Mouse (Mus musculus): Measurements from ENCODE around the gene Psen2. TPM values are rescaled to one million over a fixed set of nuclear protein-coding genes. Genes with fewer than 3 reads are reported as not detected.

Gene Psen2
- total and polyA plus RNA-seq, 3 experiments: 19.4 to 126 (median 20.2) TPM

DNA sequence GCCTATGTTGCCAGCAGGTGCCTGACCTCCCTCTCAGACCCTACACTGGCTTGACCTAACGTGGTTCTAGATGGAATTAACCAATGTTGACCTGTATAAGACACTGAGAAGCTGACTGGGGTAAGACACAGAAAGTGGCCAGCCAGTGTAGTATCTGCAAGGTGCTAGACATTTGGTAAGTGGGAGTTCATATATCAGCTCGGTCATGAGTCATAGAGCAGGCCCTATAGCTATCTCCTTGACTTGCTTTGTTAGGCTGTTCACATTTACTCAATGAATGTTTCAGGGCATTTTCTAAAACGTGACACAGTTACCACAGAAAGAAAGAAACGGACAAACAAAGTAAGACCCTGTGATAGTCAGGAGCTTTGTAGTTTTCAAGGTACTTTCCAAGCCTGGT lies 27.1 kb upstream of the Psen2 start:
- DNase-seq (ENCODE audit: low spot score) (no peak), ATAC-seq (ENCODE audit: extremely low read depth, insufficient number of reproducible peaks, low FRiP score, poor library complexity, severe bottlenecking) (no peak)
- Histone ChIP-seq H3K27me3 (ENCODE audit: insufficient read depth, low read length) (peaks cover 8% of the 10 kb centered on the region; the same call in 1 of the 2 replicates), H3K9me3 (replicated peaks) (no peaks in the 10 kb centered on the region), H3K4me3 (ENCODE audit: low read depth, low read length) (no peak overlapping the region), H3K4me1 (ENCODE audit: insufficient read depth, low read depth, low read length) (peaks cover 20% of the 10 kb centered on the region), H3K36me3 (replicated peaks) (no peaks in the 10 kb centered on the region)
- TF ChIP-seq CTCF (IDR thresholded peaks at IDR 0.05; ENCODE audit: low read depth, low read length): no peak
- no peak for TF ChIP-seq GATA2 (IDR thresholded peaks at IDR 0.05; ENCODE audit: borderline replicate concordance, low read depth, low read length)
- TF ChIP-seq TAL1 (conservative IDR thresholded peaks at IDR 0.05; ENCODE audit: low read depth, low read length): no peak
- no peak for TF ChIP-seq GATA1 (IDR thresholded peaks at IDR 0.05; ENCODE audit: borderline replicate concordance, low read length)
- no peak for TF ChIP-seq POLR2AphosphoS5 (IDR thresholded peaks at IDR 0.05; ENCODE audit: insufficient replicate concordance, low read depth, low read length)

DNA sequence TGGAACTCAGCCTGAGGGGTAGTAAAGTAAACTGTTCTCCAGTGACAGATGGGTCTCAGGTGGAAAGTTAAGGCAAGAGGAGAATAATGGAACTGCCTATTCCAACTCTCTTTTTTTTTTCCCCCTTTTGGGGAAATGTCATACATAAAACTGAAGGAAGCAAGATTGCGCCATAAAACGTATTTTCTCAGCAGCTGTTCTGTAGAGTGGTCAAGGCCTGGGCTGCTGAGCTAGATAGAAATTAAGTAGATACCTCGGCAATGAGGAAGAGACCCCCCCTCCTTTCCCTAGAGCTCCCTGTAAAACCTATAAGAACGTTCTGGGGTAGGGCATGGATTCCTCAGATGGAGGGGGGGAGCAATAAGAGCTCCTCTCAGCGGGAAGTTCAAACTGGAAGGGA lies 26.6 kb upstream of the Psen2 start:
- ATAC-seq (ENCODE audit: extremely low read depth, insufficient number of reproducible peaks, low FRiP score, poor library complexity, severe bottlenecking): no peak
- TF ChIP-seq GATA1 (IDR thresholded peaks at IDR 0.05; ENCODE audit: borderline replicate concordance, low read length) (no peak), TAL1 (conservative IDR thresholded peaks at IDR 0.05; ENCODE audit: low read depth, low read length) (no peak), POLR2AphosphoS5 (IDR thresholded peaks at IDR 0.05; ENCODE audit: insufficient replicate concordance, low read depth, low read length) (no peak), GATA2 (IDR thresholded peaks at IDR 0.05; ENCODE audit: borderline replicate concordance, low read depth, low read length) (no peak), CTCF (IDR thresholded peaks at IDR 0.05; ENCODE audit: low read depth, low read length) (no peak)
- Histone ChIP-seq H3K27me3 (ENCODE audit: insufficient read depth, low read length) (peaks cover 8% of the 10 kb centered on the region; the same call in 1 of the 2 replicates), H3K4me3 (ENCODE audit: low read depth, low read length) (no peak overlapping the region), H3K9me3 (replicated peaks) (no peaks in the 10 kb centered on the region), H3K4me1 (ENCODE audit: insufficient read depth, low read depth, low read length) (peaks cover 20% of the 10 kb centered on the region), H3K36me3 (replicated peaks) (no peaks in the 10 kb centered on the region)
- no peak for DNase-seq (ENCODE audit: low spot score)

DNA sequence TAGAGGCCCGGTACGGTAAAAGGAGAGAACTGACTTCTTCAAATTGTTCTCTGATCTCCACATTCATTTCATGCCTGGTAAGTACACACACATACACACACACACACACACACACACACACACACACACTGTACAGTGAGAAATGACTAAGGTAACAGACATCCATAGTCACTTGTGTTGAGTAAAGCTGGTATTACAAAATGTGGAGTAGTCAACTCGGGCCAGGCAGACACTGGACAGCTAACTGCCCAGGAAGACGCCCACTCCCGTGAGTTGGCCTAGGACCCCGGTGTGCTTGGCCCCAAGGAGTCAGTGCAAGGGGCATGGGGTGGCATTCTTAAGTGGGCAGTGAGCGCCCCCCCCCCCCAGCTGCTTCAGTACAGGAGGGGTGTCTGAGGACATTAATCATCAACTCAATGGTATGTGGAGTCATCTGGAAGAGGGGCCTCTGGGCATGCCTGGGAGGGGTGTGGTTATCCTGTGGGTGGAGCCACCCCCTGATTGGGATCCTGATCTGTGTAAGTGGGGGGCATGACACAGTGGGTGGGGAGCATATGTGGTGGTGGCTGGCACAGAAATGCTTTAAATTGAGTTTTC lies 25.7 kb upstream of the Psen2 start:
- Histone ChIP-seq H3K36me3 (replicated peaks) (no peaks in the 10 kb centered on the region), H3K4me3 (ENCODE audit: low read depth, low read length) (no peak overlapping the region), H3K27me3 (ENCODE audit: insufficient read depth, low read length) (peaks cover 16% of the 10 kb centered on the region), H3K9me3 (replicated peaks) (no peaks in the 10 kb centered on the region), H3K4me1 (ENCODE audit: insufficient read depth, low read depth, low read length) (peaks cover 22% of the 10 kb centered on the region)
- DNase-seq (ENCODE audit: low spot score) (no peak), ATAC-seq (ENCODE audit: extremely low read depth, insufficient number of reproducible peaks, low FRiP score, poor library complexity, severe bottlenecking) (no peak)
- TF ChIP-seq POLR2AphosphoS5 (IDR thresholded peaks at IDR 0.05; ENCODE audit: insufficient replicate concordance, low read depth, low read length): no peak
- TF ChIP-seq TAL1 (conservative IDR thresholded peaks at IDR 0.05; ENCODE audit: low read depth, low read length): no peak
- TF ChIP-seq GATA2 (IDR thresholded peaks at IDR 0.05; ENCODE audit: borderline replicate concordance, low read depth, low read length): no peak
- no peak for TF ChIP-seq GATA1 (IDR thresholded peaks at IDR 0.05; ENCODE audit: borderline replicate concordance, low read length)
- TF ChIP-seq CTCF (IDR thresholded peaks at IDR 0.05; ENCODE audit: low read depth, low read length): no peak

DNA sequence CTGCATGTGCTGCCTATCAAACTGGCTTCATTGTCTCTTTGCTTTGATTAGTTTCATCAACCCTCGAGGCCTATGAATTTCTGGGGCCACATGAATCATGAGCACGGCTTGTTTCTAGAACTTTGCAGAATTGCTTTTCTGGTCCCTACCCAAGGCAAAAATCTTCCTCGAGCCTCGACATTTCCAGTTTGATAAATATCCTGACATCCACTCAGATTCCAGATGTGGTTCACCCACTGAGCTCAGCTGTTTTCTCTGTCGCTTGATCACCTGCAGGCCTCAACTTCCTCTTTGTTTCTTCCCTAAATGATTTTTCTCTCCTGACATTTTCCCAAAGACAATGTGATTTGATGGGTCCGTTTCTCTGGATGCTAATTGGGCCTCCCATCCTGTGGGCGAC lies 25.0 kb upstream of the Psen2 start:
- no peaks in the 10 kb centered on the region for H3K36me3 ChIP-seq (replicated peaks)
- TF ChIP-seq TAL1 (conservative IDR thresholded peaks at IDR 0.05; ENCODE audit: low read depth, low read length): no peak
- TF ChIP-seq CTCF (IDR thresholded peaks at IDR 0.05; ENCODE audit: low read depth, low read length): no peak
- no peak for TF ChIP-seq GATA1 (IDR thresholded peaks at IDR 0.05; ENCODE audit: borderline replicate concordance, low read length)
- no peak for TF ChIP-seq GATA2 (IDR thresholded peaks at IDR 0.05; ENCODE audit: borderline replicate concordance, low read depth, low read length)
- no peak for TF ChIP-seq POLR2AphosphoS5 (IDR thresholded peaks at IDR 0.05; ENCODE audit: insufficient replicate concordance, low read depth, low read length)
- H3K27me3 ChIP-seq (ENCODE audit: insufficient read depth, low read length): peaks cover 22% of the 10 kb centered on the region
- no peak for DNase-seq (ENCODE audit: low spot score)
- no peaks in the 10 kb centered on the region for H3K9me3 ChIP-seq (replicated peaks)
- H3K4me1 ChIP-seq (ENCODE audit: insufficient read depth, low read depth, low read length): peaks cover 22% of the 10 kb centered on the region
- no peak overlapping the region for H3K4me3 ChIP-seq (ENCODE audit: low read depth, low read length)
- ATAC-seq (ENCODE audit: extremely low read depth, insufficient number of reproducible peaks, low FRiP score, poor library complexity, severe bottlenecking): no peak

DNA sequence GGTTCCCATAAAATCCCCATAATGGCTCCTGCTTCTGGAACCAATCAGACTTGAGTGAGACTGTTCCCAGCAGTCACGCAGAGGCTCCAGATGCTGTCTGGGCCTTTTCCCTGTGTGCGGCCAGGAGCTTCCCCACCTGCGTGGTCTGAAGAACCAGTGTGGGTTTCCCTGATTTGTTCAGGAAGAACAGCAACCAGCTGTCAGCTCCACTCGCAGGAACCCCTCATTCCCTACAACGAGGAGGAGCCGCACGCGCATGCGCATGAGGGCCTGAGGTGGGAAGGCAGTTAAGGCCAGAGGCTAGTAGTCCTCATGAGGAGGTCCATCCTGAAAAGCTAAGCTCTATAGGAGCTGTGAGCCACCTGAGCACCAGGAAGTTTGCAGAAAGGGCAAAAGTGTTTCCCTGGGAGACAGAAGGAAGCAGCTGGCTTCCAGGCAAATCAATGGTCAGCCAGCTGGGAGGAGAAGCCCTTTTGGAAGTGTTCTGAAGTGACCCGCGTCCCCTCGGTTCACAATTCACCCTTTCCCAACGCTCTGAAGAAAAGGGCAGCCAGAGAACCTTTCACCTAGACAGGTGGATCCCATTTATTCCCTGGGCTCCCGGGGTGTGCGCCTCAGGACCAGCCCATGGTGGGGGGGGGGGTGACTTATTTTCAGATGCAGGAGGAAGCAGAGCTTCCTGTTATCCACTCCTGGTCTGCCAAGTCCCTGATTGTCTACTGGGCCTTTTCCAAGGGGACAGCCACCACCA lies 23.0 kb upstream of the Psen2 start:
- no peak for ATAC-seq (ENCODE audit: extremely low read depth, insufficient number of reproducible peaks, low FRiP score, poor library complexity, severe bottlenecking)
- DNase-seq (ENCODE audit: low spot score): no peak
- H3K9me3 ChIP-seq (replicated peaks): 0 out of 2 replicates have a peak, but pooled peaks cover 5% of the 10 kb centered on the region

More for the DNA sequence above, 23.0 kb upstream of the Psen2 start:
- no peaks in the 10 kb centered on the region for H3K36me3 ChIP-seq (replicated peaks)
- H3K4me1 ChIP-seq (ENCODE audit: insufficient read depth, low read depth, low read length): peaks cover 16% of the 10 kb centered on the region
- TF ChIP-seq GATA1 (IDR thresholded peaks at IDR 0.05; ENCODE audit: borderline replicate concordance, low read length) (no peak), TAL1 (conservative IDR thresholded peaks at IDR 0.05; ENCODE audit: low read depth, low read length) (no peak), POLR2AphosphoS5 (IDR thresholded peaks at IDR 0.05; ENCODE audit: insufficient replicate concordance, low read depth, low read length) (no peak), CTCF (IDR thresholded peaks at IDR 0.05; ENCODE audit: low read depth, low read length) (no peak), GATA2 (IDR thresholded peaks at IDR 0.05; ENCODE audit: borderline replicate concordance, low read depth, low read length) (no peak)
- no peak overlapping the region for H3K4me3 ChIP-seq (ENCODE audit: low read depth, low read length)
- H3K27me3 ChIP-seq (ENCODE audit: insufficient read depth, low read length): peaks cover 22% of the 10 kb centered on the region

Measured in G1E (cell line).